Mouse (Mus musculus): ENCODE measurements around the gene Rab37.

The Rab37 gene

DNA sequence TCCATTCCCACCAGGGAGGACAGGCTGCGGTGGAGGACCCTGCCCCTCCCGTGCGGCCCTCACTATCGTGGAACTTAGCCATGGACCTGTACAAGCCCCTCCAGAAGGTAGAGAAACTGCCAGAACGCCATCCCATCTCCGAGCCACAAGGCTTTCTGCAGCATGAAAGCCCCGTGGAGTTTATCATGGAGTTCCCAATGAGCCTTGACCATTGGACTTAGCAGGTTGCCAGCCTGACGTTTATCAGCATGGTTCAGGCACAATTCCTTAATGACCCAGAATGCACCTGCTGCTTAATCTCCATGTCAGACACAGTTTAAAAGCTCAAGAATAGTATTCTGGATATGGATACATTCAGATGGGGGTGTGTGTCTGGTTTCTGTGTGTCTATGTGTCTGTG is 6.2 kb upstream of the Rab37 start:
- no peak for DNase-seq (ENCODE audit: low spot score)

GRCm38 (mm10) chr11:115086213-115086612 is 5.0 kb upstream of the Rab37 start:
- no peak for DNase-seq (ENCODE audit: low spot score)

GRCm38 (mm10) chr11:115089853-115090252 is 1.4 kb upstream of the Rab37 start:
- DNase-seq (ENCODE audit: low spot score): no peak

DNA sequence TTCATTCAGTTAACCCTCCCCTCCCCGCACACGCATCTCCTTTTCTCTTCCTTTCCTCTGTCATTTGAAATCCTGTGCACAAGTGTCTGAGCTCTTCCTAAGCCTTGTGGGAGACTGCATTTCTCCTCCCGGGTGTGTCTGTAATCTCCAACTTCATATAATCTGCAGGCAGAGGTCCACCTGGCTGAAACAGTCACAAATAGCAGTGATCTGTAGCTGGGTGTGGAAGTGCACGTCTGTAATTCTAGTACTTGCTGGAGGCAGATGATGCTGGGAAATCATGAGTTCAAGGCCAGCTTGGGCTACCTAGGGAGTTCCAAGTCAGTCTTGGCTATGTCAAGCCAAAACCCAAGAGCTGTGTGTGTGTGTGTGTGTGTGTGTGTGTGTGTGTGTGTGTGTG is 909 bp downstream of the Rab37 start:
- no peak for DNase-seq (ENCODE audit: low spot score)

DNA sequence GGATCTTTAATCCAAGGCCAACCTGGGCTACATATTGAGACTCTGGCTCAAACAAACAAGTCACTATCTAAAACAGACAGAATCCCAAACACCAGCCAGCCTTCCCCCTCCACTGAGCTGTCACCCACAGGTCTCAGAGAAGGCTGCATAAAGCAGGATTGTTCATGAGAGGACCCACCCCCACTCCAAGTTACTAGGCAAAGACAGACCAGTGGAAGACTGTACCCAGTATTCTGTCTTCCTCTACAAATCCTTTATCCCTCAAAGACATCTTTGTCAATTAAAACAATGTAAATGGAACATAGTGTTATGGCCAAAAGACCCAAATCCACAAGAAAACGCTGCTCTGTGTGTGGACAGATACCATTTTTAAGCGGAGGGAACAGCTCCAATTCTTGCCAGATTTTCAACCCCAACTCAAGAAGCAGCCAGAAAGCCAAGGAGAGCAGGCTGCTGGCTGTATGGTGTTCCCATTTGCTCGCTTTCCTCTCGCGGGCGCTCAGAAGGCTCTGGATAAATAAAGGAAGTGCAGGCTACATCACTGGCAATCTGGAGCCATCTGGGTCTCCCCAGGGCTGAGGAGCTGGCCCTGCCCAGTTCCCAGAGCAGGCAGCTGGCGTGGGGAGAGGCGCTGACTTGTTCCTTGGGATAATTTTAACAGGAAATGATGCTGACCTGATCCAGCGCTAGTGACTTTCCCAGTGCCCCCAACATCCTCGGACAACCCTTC is 7.1 kb downstream of the Rab37 start:
- peak; percentile 32 for DNase-seq (ENCODE audit: low spot score)

- peak; percentile 83 for DNase-seq (ENCODE audit: low spot score)
These were observed 8.1 kb downstream of the Rab37 start for GRCm38 (mm10) chr11:115099241-115099840.

- DNase-seq (ENCODE audit: low spot score): no peak
These were observed 8.9 kb downstream of the Rab37 start for GRCm38 (mm10) chr11:115100032-115100621.

GRCm38 (mm10) chr11:115100741-115101140 is 9.5 kb downstream of the Rab37 start:
- peak; percentile 40 for DNase-seq (ENCODE audit: low spot score)

DNA sequence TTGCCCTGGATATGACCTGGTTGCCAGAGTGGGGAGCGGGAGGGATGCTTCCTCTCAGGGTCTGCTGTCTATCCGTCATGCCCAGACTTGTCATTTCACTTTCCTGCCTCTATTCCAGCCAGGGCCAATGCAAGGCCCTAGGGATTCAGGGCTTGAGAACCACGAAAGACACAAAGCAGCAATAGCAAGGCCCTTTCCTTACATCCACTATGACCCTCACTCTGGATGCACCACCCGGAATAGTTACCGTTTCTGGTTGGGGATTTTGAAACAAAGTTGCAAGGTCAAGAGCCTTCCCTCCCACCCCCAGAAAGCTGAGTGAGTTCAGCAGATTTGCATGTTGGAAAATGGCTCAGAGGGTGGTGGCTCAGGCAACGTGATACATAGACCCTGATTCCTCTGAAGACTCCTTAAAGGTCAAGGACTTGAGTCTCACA is 10.4 kb downstream of the Rab37 start:
- DNase-seq (ENCODE audit: low spot score): peak; percentile 46

- no peak for DNase-seq (ENCODE audit: low spot score)
These were observed 10.9 kb downstream of the Rab37 start for GRCm38 (mm10) chr11:115102116-115102515.

GRCm38 (mm10) chr11:115103470-115104413 is 12.5 kb downstream of the Rab37 start:
- DNase-seq (ENCODE audit: low spot score): peak; percentile 76

GRCm38 (mm10) chr11:115104769-115105563 is 13.7 kb downstream of the Rab37 start:
- peak; percentile 54 for DNase-seq (ENCODE audit: low spot score)

- DNase-seq (ENCODE audit: low spot score): no peak
These were observed 15.4 kb downstream of the Rab37 start for GRCm38 (mm10) chr11:115106638-115107037.

- no peak for DNase-seq (ENCODE audit: low spot score)
These were observed 16.2 kb downstream of the Rab37 start for GRCm38 (mm10) chr11:115107403-115107916.

DNA sequence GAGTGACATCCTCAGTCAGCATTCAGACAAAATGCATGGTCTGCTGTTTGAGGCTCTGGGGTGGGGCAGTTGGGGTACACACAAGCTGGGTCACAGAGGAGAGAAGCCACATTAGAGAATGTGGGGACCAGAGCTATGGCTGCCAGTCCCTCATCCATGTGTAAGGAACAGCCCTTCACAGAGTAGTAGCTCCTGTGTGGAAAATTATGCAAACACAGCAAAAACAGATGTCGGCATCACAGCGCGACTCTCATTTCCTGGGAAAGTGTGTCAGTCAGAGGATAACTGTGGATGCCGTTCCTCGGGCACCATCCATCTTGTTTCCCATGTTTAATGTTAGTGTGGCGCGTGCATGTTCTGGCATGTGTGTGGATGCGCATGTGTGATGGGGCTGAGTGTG is 16.9 kb downstream of the Rab37 start:
- no peak for DNase-seq (ENCODE audit: low spot score)

GRCm38 (mm10) chr11:115110271-115110670 is 19.0 kb downstream of the Rab37 start:
- DNase-seq (ENCODE audit: low spot score): no peak

DNA sequence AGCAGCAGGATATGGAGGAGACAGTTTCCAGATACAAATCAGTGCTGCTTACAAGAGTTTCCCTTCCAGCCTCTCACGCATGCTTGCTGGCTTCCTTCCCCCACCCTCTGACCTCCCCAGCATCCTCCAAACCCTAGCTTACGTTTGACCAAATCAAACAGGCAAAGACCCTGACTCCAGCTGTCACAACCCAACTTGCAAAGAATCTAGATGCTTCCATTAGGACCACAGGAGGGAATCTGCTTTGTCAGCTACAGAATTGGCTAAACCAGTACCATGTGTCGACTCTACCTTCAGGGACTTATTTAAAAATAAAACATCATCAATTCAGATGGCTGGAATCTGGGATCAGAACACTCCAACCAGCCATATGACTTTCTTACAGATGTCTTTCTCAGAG is 21.0 kb downstream of the Rab37 start:
- no peak for DNase-seq (ENCODE audit: low spot score)

DNA sequence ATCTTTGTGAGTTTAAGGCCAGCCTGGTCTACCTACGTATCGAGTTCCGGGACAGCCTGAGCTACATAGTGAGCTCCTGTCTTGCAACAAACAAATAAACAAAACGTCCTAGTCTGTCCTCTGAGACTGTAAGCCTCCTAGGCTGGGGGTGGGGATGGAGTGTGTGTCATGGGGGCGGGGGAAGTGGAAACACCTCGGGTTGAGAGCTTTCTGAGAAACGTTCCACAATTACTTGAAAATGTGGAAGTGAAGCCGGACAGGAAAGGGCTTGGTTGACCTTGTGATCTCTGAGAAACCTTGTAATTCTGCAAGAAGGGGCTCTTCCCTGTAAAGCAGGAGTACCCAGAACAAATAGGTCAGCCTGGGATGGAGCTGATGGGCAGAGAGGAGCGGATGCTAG is 28.2 kb downstream of the Rab37 start:
- no peak for DNase-seq (ENCODE audit: low spot score)

DNA sequence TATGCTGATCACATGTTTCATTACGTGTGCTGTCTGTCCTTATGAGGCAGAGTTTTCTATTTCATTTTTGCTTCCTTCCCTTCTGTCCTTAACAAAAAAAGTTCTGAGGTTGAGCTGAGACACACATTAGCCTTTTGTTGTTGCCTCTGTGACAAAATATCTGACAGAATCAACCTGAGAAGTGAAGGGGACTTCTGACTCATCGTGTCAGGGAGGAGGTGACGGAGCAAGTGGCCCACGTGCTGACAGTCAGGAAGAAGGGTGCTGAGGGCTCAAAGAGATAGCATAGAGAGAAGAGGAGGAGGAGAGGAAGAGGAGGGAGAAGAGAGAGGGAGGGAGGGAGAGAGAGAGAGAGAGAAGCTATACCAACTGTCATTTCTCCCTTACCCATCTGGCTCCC is 37.3 kb downstream of the Rab37 start:
- no peak for DNase-seq (ENCODE audit: low spot score)

DNA sequence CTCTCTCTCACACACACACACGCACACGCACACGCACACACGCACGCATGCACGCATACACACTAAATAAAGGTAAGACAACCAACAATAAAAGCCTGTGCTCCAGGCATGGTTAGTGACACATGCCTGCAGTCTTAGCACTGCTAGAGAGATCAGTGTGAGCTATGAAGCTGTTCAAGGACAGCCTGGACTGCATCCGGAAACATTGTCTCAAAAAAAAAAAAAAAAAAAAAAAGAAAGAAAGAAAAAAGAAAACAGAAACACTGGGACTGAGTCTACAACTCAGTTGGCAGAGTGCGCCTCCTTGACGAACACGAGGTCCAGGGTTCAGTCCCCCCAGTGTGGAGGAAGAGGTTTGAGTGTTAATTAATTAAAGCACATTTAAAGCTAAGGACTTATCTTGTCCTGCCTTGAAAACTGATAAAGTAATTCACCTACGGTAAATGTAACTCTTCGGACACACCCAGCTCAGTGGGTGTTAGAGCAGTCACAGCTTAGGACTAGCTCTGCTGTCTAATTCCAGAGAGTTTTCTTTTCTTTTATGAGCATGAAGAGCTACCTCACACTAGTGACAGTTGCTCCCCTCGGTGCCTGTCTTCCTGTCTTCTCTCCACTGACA is 38.4 kb downstream of the Rab37 start:
- no peak for DNase-seq (ENCODE audit: low spot score)

Measured in embryo, embryonic 10 days (tissue).